Mouse (Mus musculus) heart, adult 10 weeks (tissue): Measurements from ENCODE around the gene Cox10. TPM values are rescaled to one million over a fixed set of nuclear protein-coding genes. Genes with fewer than 3 reads are reported as not detected.

ENCODE experiments used
- polyA plus RNA-seq: library from polyadenylated mRNA; stranded (reverse); fragments of 350-450 nt; fragmentation: Illumina TruSeq; extraction: RNeasy Lipid Tissue Mini Kit (QIAGEN cat#74804); gene quantifications from one replicate; pipeline ENCODE4 v1.2.3, GENCODE M21; 2014; ENCODE audit warnings: low read depth, low replicate concordance

Cox10 gene
- 52.1 TPM for polyA plus RNA-seq

GRCm38 (mm10) chr11:64078956-64079726 is at the start of gene Cox10:
Cox10 (minus strand) TSS chr11:64079468.

GRCm38 (mm10) chr11:63922091-63922621 is 157.1 kb downstream of the Cox10 start, which contains the start of gene Hs3st3b1:
Hs3st3b1 (minus strand) TSS chr11:63922290.

Other genes starting within 250 kb of the Cox10 start
- gene Hs3st3b1, start 157.2 kb downstream of the Cox10 start, polyA plus RNA-seq: 0.92 TPM